Mouse (Mus musculus): ENCODE measurements around the gene C2cd4a. TPM values are rescaled to one million over a fixed set of nuclear protein-coding genes. Genes with fewer than 3 reads are reported as not detected.

Gene C2cd4a
- total RNA-seq, 2 experiments from 2014 or later: 0.35 TPM; not detected in 1

- no peak for DNase-seq (ENCODE audit: low spot score in 2 of 2)
Measured at GRCm38 (mm10) chr9:67793501-67793900, 38.6 kb downstream of the C2cd4a start.

DNA sequence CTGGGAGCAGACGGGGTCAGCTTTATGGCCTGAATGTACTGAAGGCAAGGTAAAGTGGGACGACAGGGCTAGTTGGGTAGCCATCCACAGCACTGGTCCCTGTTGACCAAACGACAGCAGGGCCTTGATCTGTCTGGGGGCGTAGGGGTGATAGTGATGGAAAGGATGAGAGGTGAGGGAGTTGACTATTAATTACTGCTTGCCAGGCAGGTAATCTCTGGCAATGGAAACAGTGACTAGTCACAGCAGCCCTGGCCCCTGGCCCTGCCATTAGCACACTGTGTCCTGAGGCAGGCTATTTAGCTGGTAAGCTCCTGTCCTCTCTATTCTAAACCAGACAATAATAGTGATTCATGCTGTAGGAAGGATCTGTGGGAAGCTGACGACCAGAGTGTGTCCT lies 39.7 kb downstream of the C2cd4a start:
- DNase-seq (ENCODE audit: low spot score in 2 of 2): no peak

- DNase-seq (ENCODE audit: low spot score in 2 of 2): no peak
Measured at GRCm38 (mm10) chr9:67787671-67788070, 44.5 kb downstream of the C2cd4a start.

DNA sequence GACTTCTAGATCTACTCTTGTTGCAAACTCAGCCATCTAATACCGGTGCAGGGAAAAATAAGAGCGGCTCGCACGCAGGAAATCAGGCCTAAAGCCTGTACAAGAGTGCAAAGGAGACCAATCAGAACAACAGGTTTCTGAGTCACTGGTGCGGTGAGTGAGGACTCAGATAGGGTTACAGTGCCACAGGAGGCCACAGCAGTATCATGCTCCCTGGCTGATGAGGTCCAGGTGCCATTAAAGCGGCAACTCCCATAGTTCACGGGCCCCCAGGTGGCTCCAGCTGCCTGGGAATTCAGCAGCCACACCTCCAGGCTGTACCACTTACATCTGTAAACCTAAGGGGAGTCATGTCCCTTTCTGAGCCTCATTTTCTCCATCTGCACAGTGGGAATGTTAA lies 45.8 kb downstream of the C2cd4a start:
- DNase-seq (ENCODE audit: low spot score in 2 of 2): no peak

DNA sequence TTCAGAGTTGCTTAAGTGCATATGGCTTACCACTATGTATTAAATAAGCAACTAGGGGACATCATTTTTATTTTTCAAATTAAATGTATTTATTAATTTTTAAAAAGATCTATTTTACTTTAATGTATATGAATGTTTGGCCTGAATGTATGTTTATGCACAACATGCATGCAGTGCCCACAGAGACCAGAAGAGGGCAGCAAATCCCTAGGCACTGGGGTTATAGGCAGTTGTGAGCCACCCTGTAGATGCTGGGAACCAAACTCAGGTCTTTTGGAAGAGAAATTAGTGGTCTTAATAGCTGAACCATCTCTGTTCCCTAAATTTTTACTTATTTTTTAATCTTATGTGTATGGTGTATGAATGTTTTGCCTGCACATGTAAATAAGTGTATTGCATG lies 48.2 kb downstream of the C2cd4a start:
- no peak for DNase-seq (ENCODE audit: low spot score in 2 of 2)

DNA sequence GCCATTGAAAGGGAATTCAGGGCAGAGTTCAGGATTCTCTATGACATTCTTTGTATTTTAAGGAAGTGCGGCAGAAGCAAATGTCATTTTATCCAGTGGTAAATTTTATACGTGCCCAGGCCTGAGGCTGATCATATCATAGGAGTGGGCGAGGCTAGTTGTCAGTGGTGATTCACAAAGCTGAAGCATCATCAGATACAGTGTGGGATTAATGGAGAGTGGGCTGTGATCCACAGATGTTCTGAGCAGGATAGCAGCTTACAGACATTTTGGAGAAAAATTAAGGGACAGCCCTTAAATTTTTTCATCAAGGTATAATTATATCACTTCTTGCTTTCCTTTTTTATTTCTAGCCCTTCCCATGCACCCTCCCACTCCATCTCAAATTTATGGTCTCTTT lies 48.7 kb downstream of the C2cd4a start:
- DNase-seq (ENCODE audit: low spot score in 2 of 2): no peak

GRCm38 (mm10) chr9:67782786-67783185 lies 49.3 kb downstream of the C2cd4a start:
- DNase-seq (ENCODE audit: low spot score in 2 of 2): no peak

Other genes with a start within 250 kb of the C2cd4a start
- gene C2cd4b, start 72.9 kb downstream of the C2cd4a start, total RNA-seq (2021): 1 to 10 TPM; 2.8 to 3.2 TPM
- gene Vps13c, start 8.1 kb upstream of the C2cd4a start, total RNA-seq (2021): 10 to 100 TPM; 76.8 to 81.1 TPM